Mouse (Mus musculus): ENCODE measurements around the gene Pex5. TPM values are rescaled to one million over a fixed set of nuclear protein-coding genes. Genes with fewer than 3 reads are reported as not detected.
"Not testable (repeated sequence)": the region's sequence is repeated elsewhere in the genome, so short reads cannot be mapped to it uniquely, and the experiment has no call there.

Pex5 gene
- total RNA-seq, 2 experiments from 2014 or later, result 70.2 to 81.5 TPM

DNA sequence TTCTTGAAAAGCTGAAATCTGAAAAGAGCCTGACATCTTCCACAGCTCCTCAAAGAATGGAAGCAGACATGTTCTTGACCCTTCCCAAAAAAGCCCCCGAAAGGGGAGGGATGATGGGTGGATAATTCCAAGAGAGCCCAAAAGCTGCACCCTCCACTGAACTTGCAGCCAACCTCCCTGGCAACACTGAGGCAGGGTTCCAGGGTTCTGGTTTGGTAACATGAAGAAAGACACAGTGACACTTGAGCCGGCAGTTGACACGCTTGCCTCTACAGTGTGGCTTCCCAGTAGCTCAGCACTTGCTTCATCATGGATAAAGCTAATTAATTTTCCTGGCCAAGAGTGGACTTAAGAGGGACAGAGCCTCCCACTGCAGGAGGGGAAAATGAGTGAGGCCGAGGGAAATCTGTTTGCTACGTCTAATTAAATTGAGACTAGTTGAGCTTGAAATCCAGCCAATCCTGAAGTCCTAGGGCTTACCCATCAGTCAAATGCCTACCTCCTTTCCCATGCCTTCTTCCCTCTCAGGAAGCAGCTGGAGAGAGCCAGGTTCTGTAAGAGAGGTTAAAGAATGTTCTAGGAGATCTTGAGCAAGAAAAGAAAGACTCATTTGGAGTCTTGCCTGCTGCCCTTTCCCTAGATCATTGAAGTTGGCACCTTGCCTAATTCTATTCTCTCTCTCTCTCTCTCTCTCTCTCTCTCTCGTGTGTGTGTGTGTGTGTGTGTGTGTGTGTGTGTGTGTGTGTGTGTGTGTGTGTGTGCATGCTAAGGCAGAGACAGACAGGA is 13.1 kb upstream of the Pex5 start:
- no peak for DNase-seq (ENCODE audit: low spot score in 2 of 2)

DNA sequence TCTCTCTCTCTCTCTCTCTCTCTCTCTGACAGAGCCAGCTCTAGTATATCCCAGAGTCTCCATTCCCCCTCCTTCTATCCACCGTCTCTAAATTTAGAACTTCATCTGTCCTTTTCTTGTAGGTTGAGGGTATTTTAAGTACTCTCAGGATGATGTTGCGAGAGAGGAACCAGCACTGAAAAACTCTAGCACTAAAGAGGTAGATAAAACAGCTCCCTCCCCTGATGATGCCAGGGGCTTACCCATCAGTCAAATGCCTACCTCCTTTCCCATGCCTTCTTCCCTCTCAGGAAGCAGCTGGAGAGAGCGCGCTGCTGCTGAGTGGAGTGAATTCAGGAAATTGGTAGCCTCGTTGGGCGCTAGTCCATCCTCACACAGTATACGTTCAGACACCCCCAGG is 12.4 kb upstream of the Pex5 start:
- DNase-seq (ENCODE audit: low spot score in 2 of 2), result no peak

GRCm38 (mm10) chr6:124426604-124427003 is 11.7 kb upstream of the Pex5 start:
- no peak for DNase-seq (ENCODE audit: low spot score in 2 of 2)

GRCm38 (mm10) chr6:124425523-124425922 is 10.7 kb upstream of the Pex5 start:
- no peak for DNase-seq (ENCODE audit: low spot score in 2 of 2)

GRCm38 (mm10) chr6:124425042-124425441 is 10.2 kb upstream of the Pex5 start:
- DNase-seq (ENCODE audit: low spot score in 2 of 2), result not testable (repeated sequence)

GRCm38 (mm10) chr6:124424068-124424498 is 9.2 kb upstream of the Pex5 start:
- no peak for DNase-seq (ENCODE audit: low spot score in 2 of 2)

DNA sequence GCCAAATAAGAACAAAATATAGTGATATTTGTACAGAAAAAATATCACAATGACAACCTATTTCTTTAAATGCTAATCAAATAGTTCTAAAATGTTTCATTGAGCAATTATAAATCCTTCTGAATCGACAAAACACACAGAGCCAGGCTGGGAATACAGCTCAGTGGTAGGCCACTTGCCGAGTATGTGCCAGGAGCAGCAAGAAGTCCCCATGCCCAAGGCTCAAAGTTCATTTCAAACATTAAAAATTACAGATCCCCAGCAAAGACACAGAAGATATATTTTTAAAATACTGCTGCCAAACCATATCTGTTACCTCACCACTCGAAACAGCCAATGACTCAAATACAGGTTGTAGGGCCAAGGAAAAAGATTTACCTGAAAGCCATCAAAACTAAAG is 3.8 kb upstream of the Pex5 start:
- no peak for DNase-seq (ENCODE audit: low spot score in 2 of 2)

DNA sequence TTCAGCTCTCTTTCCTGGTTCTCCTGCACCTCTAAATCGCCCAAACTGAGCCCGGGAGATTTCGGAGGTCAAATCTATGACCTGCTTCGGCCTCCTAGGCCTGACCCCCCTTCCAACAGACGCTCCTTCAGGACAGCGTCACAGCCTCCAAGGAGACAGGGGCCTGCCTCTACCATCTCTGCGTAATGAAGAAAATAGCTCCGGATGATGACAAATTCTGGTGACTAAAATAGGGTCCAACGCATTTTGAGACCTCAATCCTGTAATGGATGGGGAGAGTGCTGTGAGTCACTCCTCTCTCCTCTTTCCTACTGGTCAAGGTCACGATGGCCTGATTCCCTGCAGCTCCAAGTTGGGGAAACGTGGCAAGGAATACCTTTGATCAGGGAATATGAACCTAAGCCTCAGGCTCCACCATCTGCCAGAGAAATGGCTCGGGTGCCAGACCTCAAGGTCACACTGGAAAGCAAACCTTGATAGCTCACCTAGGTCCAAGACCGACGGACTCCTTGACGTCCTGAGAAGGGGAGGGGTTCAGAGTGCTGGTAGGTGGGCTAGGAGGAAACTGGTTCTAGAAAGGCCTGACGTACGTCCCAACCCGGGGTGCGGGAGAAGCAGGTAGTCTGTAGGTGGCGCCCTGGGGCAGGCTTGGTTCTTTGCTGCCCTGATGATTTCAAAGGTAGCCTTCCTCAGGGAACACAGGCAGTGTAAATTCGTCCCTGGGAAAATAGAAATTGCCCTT is 651 bp upstream of the Pex5 start:
- peak; percentile 85 to 88 for DNase-seq (ENCODE audit: low spot score in 2 of 2)

GRCm38 (mm10) chr6:124414150-124414926 is 529 bp downstream of the Pex5 start:
- peak; percentile 53 to 67 for DNase-seq (ENCODE audit: low spot score in 2 of 2)

DNA sequence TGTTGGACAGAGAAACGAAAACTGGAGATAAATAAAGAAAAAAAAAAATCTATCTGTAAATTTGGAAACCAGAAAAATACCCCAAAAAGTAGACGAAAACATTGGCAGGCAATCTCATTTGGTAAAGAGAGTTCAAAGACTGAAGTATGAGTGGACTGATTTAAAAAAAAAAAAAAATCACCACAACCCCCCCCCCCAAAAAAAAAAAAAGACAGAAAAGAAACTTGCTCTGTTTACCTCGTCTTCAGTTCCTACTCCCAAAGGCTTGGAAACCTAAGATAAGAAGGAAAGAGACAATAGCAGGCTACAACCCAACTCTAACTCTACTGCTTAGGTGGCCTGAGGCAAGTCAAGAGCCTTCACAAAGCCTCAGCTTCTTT is 1.1 kb downstream of the Pex5 start:
- DNase-seq (ENCODE audit: low spot score in 2 of 2), result no peak

DNA sequence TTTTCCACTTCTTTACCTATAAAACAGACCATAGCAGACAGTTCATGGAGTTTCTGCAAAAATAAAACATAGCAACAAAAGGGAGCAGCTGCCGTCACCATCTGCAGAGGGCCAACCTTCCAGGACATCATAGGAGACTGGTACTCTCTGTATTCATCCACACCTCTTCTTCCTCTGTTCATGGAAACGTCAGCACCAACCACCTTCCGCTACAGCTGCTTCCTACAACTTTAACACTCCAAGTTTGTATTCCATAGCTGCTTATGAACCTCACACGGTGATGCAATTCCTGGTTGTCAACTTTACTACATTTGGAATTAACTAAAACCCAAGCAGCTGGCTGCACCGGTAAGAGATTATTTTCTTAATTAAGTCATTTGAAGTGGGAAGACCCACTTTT is 6.5 kb downstream of the Pex5 start:
- DNase-seq (ENCODE audit: low spot score in 2 of 2), result no peak

DNA sequence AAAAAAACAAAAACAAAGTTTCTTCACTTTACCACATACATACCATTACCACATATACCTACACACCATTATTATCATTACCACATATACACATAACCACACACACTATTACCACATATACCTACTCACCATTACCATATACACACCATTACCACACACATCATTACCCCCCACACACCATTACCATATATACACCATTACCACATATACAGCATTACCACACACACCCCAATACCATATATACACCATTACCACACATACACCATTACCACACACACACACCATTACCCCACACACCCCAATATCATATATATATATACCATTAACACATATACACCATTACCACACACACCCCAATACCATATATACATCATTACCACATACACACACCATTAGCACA is 7.7 kb downstream of the Pex5 start:
- no peak for DNase-seq (ENCODE audit: low spot score in 2 of 2)

GRCm38 (mm10) chr6:124406326-124406725 is 8.5 kb downstream of the Pex5 start:
- no peak for DNase-seq (ENCODE audit: low spot score in 2 of 2)

DNA sequence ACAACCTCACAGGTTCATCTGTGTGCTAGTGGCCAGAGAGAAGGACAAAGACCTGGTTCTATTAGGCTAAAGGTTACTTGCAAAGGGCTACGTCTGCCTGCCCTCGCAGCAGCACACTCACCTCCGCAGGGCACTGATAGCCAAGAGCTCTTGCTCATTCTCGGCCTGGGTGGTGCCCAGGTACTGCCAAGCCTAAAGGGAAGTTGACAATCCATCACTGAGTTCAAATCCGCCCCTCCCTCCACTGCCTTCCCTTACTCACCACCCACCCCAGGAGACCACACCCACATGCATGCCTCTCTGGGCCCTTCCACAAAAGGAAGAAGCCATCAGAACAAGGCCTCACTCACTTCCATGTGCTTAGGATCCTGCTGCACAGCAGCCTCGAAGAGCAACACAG is 15.1 kb downstream of the Pex5 start:
- no peak for DNase-seq (ENCODE audit: low spot score in 2 of 2)

- DNase-seq (ENCODE audit: low spot score in 2 of 2), result not testable (repeated sequence)
These were observed 19.9 kb downstream of the Pex5 start for GRCm38 (mm10) chr6:124394991-124395390.

- no peak for DNase-seq (ENCODE audit: low spot score in 2 of 2)
These were observed 34.7 kb downstream of the Pex5 start for GRCm38 (mm10) chr6:124380142-124380541.

- peak; percentile 60 to 74 for DNase-seq (ENCODE audit: low spot score in 2 of 2)
These were observed 35.5 kb downstream of the Pex5 start for GRCm38 (mm10) chr6:124379331-124379730.

- no peak for DNase-seq (ENCODE audit: low spot score in 2 of 2)
These were observed 37.2 kb downstream of the Pex5 start for GRCm38 (mm10) chr6:124377494-124378255.

DNA sequence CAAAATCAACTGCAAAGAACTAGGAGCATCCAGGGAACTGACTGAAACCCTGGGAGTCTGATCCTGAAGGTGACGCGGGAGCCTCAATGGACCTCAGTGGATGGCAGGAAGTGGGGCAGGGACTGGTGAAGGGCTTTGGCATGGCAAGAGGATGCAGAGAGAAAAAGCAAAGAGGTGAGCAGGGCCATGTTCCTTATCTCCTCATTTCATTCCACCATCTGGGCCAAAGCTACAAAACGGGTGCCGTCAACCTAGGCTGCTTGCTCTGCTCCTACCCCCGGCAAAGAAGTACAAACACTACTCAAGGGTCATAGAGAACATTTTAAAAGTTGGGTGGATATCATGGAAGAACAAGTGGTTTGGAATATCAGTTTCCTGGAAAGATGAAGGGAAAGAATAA is 38.6 kb downstream of the Pex5 start:
- DNase-seq (ENCODE audit: low spot score in 2 of 2), result no peak

GRCm38 (mm10) chr6:124375435-124375884 is 39.4 kb downstream of the Pex5 start:
- DNase-seq (ENCODE audit: low spot score in 2 of 2), result no peak

DNA sequence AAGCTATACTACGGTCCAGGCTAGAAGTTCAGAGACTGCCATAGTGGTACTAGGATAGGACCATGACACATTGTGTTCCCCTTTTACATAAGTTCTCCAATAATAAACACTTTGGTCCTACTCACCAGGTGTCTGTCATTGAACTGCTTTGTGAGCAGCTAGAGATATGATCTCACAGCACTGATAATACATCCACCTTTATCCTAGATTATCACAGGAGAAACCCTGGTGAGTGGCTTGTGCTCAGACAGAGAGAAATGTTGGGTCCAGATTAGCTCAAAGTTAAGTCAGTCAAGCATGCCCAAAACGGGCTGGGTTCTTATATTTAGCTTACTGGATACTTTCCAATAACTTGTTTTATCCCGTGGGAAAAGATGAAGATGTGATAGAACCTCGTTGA is 40.2 kb downstream of the Pex5 start:
- no peak for DNase-seq (ENCODE audit: low spot score in 2 of 2)

All from layer of hippocampus, postnatal 10 days (tissue).